Mouse (Mus musculus) intestine, embryonic 16.5 days (tissue): ENCODE measurements around the gene Bbc3. TPM values are rescaled to one million over a fixed set of nuclear protein-coding genes. Genes with fewer than 3 reads are reported as not detected.
"Not testable (repeated sequence)": the region's sequence is repeated elsewhere in the genome, so short reads cannot be mapped to it uniquely, and the experiment has no call there.

Experiments
- ATAC-seq: fragments of 200-750 bp; cut with Nextera tagmentation; 2 replicates; pipeline ENCODE4 v1.8.0; 2017; ENCODE audit warnings: moderate TSS enrichment, moderate library complexity
- H3K27ac ChIP-seq: fragments of 300-500 bp; sonication (generic); 2 replicates; pipeline ENCODE4 v1.5.1; 2014; ENCODE audit warnings: mild to moderate bottlenecking, low read length
- H3K27me3 ChIP-seq: fragments of 300-500 bp; sonication (generic); replicated peaks from 2 replicates; pipeline ENCODE4 v1.6.1; 2014; ENCODE audit warnings: low read length, control low read depth, mixed read lengths; ENCODE audit not compliant: control insufficient read depth, insufficient read depth
- H3K36me3 ChIP-seq: fragments of 300-500 bp; sonication (generic); 2 replicates; pipeline ENCODE4 v1.6.1; 2014; ENCODE audit warnings: low read length, control low read depth; ENCODE audit not compliant: control insufficient read depth, insufficient read depth
- H3K4me1 ChIP-seq: fragments of 300-500 bp; sonication (generic); 2 replicates; pipeline ENCODE4 v1.6.1; 2014; ENCODE audit warnings: low read length, control low read depth, mixed read lengths; ENCODE audit not compliant: control insufficient read depth, insufficient read depth
- H3K4me2 ChIP-seq: fragments of 300-500 bp; sonication (generic); 2 replicates; pipeline ENCODE4 v1.6.1; 2014; ENCODE audit warnings: low read depth, low read length, control low read depth
- H3K4me3 ChIP-seq: fragments of 300-500 bp; sonication (generic); 2 replicates; pipeline ENCODE4 v1.5.1; 2014; ENCODE audit warnings: mild to moderate bottlenecking, low read length
- H3K9ac ChIP-seq: fragments of 300-500 bp; sonication (generic); 2 replicates; pipeline ENCODE4 v1.6.1; 2014; ENCODE audit warnings: low read depth, low read length
- H3K9me3 ChIP-seq: fragments of 300-500 bp; sonication (generic); 2 replicates; pipeline ENCODE4 v1.6.1; 2016; ENCODE audit warnings: low read length, control low read depth; ENCODE audit not compliant: control insufficient read depth
- WGBS: fragments of 180-500 bp; shearing (Covaris S2); extraction: QIAGEN DNeasy Blood & Tissue Kit; methylation state at CpG from one replicate; pipeline ENCODE4 v1.1.7; 2014; 5-methylcytosine and 5-hydroxymethylcytosine counted together
- polyA plus RNA-seq: library from polyadenylated mRNA; unstranded; fragments of >200 nt; fragmentation: Nextera tagmentation; extraction: Ambion mirVana; gene quantifications from 2 replicates; pipeline ENCODE4 v1.2.1, GENCODE M21; 2015

The Bbc3 gene
- polyA plus RNA-seq, result 6.2 and 6.6 TPM in 2 replicates

DNA sequence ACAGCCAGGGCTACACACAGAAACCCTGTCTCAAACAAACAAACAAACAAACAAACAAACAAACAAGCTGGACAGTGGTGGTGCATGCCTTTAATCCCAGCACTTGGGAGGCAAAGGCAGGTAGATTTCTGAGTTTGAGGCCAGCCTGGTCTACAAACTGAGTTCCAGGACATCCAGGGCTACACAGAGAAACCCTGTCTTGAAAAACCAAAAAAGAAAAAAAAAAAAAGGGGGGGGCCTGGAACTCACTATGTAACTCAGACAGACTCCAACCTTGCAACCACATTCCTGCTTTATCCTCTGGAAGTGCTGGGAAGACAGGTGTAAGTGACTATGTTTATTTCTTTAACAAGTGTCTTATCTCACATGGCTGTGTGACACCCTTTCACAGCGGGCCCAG lies at the start of gene Bbc3:
TSS of gene Bbc3 (plus strand) at position 301 of the 400 bp plus-strand sequence.
- peaks cover 34% of the 10 kb centered on the region for H3K4me1 ChIP-seq
- H3K36me3 ChIP-seq, ATAC-seq, H3K27me3 ChIP-seq, H3K9me3 ChIP-seq: not testable (repeated sequence)
- whole genome bisulfite sequencing, result 69% methylated on average over 1 of the region's 1 CpGs
- peak within 1 kb of the TSS; percentile 63 for H3K27ac ChIP-seq
- peak within 1 kb of the TSS; percentile 82 for H3K4me3 ChIP-seq
- H3K4me2 ChIP-seq, result peak within 1 kb of the TSS; percentile 98
- peak within 1 kb of the TSS; percentile 98 for H3K9ac ChIP-seq

DNA sequence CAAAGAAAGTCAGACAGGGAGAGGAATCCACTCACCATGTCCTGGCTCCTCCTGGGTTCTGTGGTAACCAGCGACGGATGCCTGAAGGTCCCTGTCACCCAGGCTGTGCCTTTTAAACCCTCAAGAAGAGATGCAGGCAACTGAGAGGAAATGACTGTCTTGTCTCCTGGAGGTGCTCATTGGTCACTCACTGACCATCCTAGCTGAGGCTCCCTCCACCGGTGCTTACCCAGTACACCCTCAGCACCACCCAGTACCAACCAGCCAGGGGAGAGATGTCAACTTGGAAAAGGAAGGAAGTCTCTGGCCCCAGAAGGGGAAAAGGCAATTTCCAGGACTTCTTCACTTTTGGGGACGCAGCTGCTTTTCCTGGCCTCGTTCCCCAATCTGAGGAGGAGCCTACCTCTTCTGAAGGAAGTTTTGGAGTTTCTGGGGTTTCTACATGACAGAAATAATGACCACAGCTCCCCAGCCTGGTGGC lies 49.0 kb upstream of the Bbc3 start, which contains the start of gene C5ar1:
TSS of gene C5ar1 (minus strand) at position 431 of the 481 bp plus-strand sequence.
- H3K36me3 ChIP-seq, result no peaks in the 10 kb centered on the region
- no peak within 1 kb of the TSS for H3K4me2 ChIP-seq
- H3K9ac ChIP-seq, result no peak within 1 kb of the TSS
- H3K27me3 ChIP-seq, result no peaks in the 10 kb centered on the region
- no peak for ATAC-seq
- no peaks in the 10 kb centered on the region for H3K4me1 ChIP-seq
- H3K27ac ChIP-seq, result no peak within 1 kb of the TSS
- WGBS, result 81% methylated on average over 5 of the region's 5 CpGs
- no peak within 1 kb of the TSS for H3K4me3 ChIP-seq
- H3K9me3 ChIP-seq, result no peaks in the 10 kb centered on the region

DNA sequence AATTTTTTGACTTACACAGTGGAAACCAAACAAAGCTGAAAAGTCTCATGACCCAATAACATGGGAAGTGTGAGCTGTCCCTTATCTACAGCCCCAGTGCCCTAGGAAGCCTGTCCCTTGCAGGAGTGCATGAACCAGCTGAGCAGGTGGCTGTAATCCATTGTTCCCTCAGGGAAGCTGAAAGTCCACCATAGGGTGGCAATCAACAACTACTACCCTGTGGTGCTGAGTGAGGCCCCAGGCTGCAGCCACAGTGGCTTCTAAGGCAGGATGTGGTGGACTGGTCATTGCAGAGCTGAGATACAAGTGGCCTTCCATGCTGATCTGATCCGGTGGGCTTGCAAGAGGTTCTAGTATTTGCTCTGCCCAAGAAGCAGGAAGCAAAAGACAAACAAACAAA lies 47.1 kb upstream of the Bbc3 start:
- Histone ChIP-seq H3K27me3 (no peaks in the 10 kb centered on the region), H3K9ac (no peak overlapping the region), H3K4me1 (no peaks in the 10 kb centered on the region), H3K4me3 (no peak overlapping the region), H3K27ac (no peak overlapping the region; the same call in 1 of the 2 replicates), H3K36me3 (no peaks in the 10 kb centered on the region), H3K4me2 (no peak overlapping the region), H3K9me3 (0 out of 2 replicates have a peak, but pooled peaks cover 5% of the 10 kb centered on the region)
- 67% methylated on average over 1 of the region's 1 CpGs for WGBS
- peak; percentile 90 for ATAC-seq

DNA sequence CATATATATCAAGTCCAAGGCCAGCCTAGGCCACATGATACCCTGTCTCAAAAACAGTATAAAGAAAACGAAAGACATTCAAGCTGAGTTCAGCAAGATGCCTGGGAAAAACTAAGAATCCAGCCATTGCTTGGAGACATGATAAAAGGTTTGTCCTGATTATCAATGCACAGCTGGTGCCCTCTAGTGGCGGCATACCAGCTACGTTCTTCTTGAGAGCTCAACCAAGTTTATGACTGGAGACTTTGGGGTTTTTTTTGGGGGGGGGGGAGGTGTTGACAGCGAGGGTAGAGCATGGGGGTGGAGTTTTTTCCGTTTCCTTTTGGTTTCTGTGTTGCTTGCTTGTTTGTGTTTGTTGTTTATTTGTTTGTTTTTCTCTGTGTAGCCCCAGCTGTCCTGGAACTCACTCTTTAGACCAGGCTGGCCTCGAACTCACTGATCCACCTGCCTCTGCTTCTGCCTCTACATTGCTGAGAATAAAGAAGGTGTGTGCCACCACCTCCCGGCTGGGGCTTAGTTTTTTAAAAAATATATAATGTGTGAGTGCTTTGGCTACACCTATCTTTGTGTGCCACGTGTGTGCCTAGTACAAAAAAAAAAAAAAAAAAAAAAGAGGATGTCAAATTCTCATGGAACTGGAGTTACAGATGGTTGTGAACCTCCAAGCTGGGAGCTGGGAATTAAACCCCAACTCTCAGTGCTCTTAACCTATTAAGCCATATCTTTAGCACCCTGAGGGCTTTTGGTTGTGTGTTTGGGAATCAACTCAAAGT lies 45.0 kb upstream of the Bbc3 start:
- 26% methylated on average over 8 of the region's 8 CpGs for WGBS
- ATAC-seq, result no peak
- Histone ChIP-seq H3K9ac (no peak overlapping the region), H3K4me2 (no peak overlapping the region), H3K27me3 (no peaks in the 10 kb centered on the region), H3K9me3 (0 out of 2 replicates have a peak, but pooled peaks cover 5% of the 10 kb centered on the region), H3K36me3 (no peaks in the 10 kb centered on the region), H3K27ac (no peak overlapping the region), H3K4me1 (no peaks in the 10 kb centered on the region), H3K4me3 (no peak overlapping the region)

DNA sequence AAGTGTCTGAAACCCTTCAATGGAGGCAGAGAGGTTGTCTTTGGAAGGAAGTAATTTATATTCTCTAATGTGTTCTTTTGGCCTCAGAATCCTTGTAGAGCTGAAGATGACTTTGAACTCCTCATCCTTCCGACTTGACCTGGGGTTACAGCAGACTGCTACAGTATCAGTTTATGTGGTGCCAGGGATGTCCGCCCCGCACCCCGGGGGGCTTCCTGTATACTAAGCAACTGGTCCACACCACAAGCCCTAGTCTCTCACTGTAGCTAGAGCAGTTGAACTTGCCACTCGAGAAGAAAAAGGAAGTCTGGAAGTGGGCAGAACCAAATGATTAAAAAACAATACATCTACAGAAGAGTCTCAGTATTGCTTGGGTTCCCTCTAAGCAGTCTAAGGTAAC lies 44.4 kb upstream of the Bbc3 start:
- no peak overlapping the region for H3K27ac ChIP-seq
- no peak overlapping the region for H3K4me3 ChIP-seq
- no peak for ATAC-seq
- 0 out of 2 replicates have a peak, but pooled peaks cover 5% of the 10 kb centered on the region for H3K9me3 ChIP-seq
- no peak overlapping the region for H3K9ac ChIP-seq
- no peaks in the 10 kb centered on the region for H3K36me3 ChIP-seq
- WGBS, result 84% methylated on average over 5 of the region's 5 CpGs
- H3K4me2 ChIP-seq, result no peak overlapping the region
- no peaks in the 10 kb centered on the region for H3K27me3 ChIP-seq
- H3K4me1 ChIP-seq, result no peaks in the 10 kb centered on the region

DNA sequence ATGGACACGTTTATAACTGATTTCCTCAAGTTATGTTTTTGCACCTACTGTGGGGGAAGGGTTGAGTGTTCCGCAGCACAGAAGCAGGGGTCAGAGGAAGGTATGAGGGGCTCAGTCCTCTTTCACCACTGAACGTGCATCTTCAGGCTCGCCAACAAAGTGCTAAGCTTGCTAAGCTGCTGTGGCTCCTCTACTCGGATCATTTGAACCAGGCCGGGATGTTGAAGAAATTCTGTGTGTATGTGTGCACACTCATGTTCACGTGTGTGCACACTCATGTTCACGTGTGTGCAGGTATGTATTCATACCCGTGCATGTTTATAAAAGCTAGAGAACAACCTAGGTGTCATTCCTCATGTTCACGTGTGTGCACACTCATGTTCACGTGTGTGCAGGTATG lies 42.3 kb upstream of the Bbc3 start:
- Histone ChIP-seq H3K4me2 (no peak overlapping the region), H3K36me3 (no peaks in the 10 kb centered on the region), H3K4me3 (no peak overlapping the region), H3K9me3 (0 out of 2 replicates have a peak, but pooled peaks cover 5% of the 10 kb centered on the region), H3K27me3 (no peaks in the 10 kb centered on the region), H3K4me1 (no peaks in the 10 kb centered on the region), H3K27ac (no peak overlapping the region), H3K9ac (no peak overlapping the region)
- ATAC-seq, result no peak
- WGBS, result 88% methylated on average over 11 of the region's 11 CpGs

DNA sequence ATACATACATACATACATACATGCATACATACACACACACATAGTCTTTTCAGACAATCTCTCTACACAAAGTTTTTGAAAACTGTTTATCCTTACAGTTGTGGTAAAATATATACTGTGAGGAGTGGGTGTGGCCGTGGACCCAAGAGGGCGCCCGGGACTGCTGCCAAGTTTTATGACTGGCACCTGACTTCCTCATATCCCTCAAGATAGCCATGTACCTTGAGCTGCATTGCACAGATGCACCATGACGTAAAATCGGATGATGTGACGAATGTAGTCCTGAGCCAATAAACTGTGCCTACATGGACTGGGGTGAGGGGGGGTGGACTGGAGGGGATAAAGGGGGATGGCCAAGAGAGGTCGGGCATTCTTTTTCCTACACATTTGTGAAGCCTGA lies 41.6 kb upstream of the Bbc3 start:
- H3K9ac ChIP-seq, H3K27me3 ChIP-seq, H3K4me1 ChIP-seq, H3K9me3 ChIP-seq, H3K27ac ChIP-seq, H3K36me3 ChIP-seq, H3K4me2 ChIP-seq, H3K4me3 ChIP-seq: not testable (repeated sequence)
- ATAC-seq, result 0 out of 2 replicates have a peak, but pooled peaks have one; percentile 21
- WGBS, result 70% methylated on average over 7 of the region's 7 CpGs

DNA sequence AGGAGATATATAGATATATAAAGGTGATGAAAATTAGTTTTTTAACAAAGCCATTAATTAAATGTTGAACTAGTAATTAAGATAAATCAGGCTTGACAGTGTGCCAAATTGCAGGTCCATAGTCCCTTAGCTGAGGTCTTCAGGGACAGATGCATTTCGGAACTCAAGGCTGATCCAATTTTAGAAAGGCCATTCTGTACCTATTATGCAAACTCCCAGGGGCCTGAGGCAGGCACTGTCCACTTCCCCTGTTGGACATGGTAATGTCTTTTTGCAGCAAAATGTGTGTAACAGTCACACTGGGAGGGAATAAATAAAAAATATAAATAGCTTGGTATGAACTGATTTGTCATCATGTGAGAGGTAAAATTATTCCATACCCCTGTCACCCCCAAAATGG lies 37.1 kb upstream of the Bbc3 start:
- no peak for ATAC-seq
- Histone ChIP-seq H3K9me3 (no peaks in the 10 kb centered on the region), H3K9ac (no peak overlapping the region), H3K27ac (no peak overlapping the region), H3K36me3 (no peaks in the 10 kb centered on the region), H3K4me2 (no peak overlapping the region), H3K4me3 (no peak overlapping the region), H3K4me1 (peaks cover 29% of the 10 kb centered on the region), H3K27me3 (no peaks in the 10 kb centered on the region)
- WGBS, result 70% methylated on average over 1 of the region's 1 CpGs

DNA sequence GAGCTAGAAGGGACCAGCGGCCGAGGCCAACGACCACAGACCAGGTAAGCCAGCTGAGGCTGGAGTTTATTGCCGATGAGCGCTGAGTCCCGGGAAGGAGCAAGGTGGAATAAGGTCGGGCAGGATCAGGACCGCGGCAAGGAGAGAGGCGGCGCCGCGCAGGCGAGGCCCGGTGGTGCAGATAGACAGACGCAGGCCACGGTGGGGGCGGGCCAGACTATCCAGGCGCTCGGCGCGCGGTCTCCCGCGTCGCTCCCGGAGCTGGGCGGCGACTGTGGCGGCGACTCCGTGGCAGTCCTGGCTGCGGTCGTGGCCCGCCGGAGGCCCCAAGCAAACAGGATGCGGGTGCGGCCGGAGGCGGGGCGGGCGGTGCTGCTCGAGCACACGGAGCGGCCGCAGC lies 35.5 kb upstream of the Bbc3 start:
- H3K4me2 ChIP-seq, result peak overlapping the region; percentile 91
- H3K36me3 ChIP-seq, result no peaks in the 10 kb centered on the region
- WGBS, result 0% methylated on average over 45 of the region's 46 CpGs
- H3K9ac ChIP-seq, result peak overlapping the region; percentile 86
- no peaks in the 10 kb centered on the region for H3K9me3 ChIP-seq
- ATAC-seq, result peak; percentile 82
- peaks cover 32% of the 10 kb centered on the region for H3K4me1 ChIP-seq
- no peaks in the 10 kb centered on the region for H3K27me3 ChIP-seq
- peak overlapping the region; percentile 80 for H3K4me3 ChIP-seq
- peak overlapping the region; percentile 97 for H3K27ac ChIP-seq
